Mouse (Mus musculus) NIH3T3 (cell line): ENCODE measurements around the gene Abhd2.

Experiments
- DNase-seq: peaks from one replicate; pipeline ENCODE4 v3.0.0-alpha.2; 2012; ENCODE audit warnings: low read depth

Abhd2 gene

DNA sequence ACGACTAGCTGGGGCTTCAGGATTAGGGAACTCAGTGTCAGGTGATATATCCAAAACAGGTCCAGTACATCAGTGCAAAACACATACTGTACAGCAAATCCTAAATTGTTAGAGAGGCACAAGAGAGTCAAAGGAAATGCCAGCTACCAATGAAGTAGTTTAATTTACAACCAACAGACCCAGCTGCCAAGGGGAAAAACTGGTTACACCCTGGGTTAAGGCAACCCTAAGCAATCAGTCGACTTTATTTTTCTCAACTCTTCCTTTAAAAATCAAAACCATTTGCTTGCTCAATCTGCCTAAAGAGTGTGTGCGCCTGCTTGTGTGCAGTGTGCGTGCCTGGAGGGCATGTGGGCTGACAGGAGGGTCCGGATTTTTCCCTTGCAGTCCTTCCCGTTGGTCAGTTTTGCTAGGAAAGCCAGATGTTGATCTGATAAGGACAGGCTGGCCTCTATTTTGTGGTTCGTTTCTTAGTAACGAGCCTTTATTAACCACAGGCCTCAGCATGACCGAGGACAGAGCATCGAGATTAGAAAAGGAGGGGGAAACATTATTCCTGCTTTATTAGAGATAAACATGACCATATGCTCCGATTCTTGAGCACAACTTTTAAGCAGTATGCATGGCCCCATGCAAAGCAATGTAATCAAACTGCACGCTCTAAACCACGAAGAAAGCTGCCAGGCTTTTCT is 45.3 kb downstream of the Abhd2 start:
- peak; percentile 88 for DNase-seq

- no peak for DNase-seq
Measured at GRCm38 (mm10) chr7:79323855-79324254, 50.9 kb downstream of the Abhd2 start.

DNA sequence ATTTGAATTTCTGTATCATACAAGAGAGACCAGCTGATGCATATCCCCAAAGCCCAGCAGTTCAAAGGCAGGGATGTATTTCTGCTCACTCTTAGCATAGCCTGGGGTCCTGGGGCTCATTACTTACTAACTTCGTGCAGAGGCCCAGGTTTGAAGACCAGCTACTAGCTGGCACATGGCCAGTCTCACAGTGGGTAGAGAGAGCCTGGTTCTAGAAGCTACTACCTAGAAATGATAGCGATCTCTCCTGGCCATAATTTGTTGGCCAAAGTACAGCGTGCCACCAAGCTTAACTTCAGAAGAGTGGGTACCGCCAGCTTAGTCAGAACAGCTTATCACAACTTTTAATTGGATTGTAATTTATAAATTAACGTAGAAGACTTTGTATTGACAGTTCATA is 55.8 kb downstream of the Abhd2 start:
- DNase-seq = no peak

DNA sequence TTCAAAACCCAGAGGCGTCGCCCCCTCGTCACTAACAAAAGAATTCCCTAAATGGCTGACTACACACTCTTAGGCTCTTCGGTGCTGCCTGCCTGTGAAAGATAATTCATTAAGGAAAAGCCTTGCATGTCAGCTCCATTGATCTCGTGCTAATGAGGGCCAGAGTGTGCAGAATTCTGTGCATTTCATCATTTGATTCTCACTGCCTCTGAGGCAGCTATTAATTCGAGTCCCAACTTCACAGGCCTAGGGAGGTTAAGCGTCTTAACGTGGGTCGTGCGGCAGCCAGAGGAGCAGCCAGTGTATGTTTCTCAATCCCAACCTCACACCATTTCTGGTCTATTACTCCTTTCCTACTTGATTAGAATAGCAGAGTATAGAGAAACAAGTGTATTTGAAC is 58.2 kb downstream of the Abhd2 start:
- no peak for DNase-seq

- DNase-seq = no peak
Measured at GRCm38 (mm10) chr7:79333419-79333818, 60.4 kb downstream of the Abhd2 start.

- peak; percentile 87 for DNase-seq
Measured at GRCm38 (mm10) chr7:79336362-79336910, 63.4 kb downstream of the Abhd2 start.

- peak; percentile 73 for DNase-seq
Measured at GRCm38 (mm10) chr7:79345902-79346301, 72.9 kb downstream of the Abhd2 start.

DNA sequence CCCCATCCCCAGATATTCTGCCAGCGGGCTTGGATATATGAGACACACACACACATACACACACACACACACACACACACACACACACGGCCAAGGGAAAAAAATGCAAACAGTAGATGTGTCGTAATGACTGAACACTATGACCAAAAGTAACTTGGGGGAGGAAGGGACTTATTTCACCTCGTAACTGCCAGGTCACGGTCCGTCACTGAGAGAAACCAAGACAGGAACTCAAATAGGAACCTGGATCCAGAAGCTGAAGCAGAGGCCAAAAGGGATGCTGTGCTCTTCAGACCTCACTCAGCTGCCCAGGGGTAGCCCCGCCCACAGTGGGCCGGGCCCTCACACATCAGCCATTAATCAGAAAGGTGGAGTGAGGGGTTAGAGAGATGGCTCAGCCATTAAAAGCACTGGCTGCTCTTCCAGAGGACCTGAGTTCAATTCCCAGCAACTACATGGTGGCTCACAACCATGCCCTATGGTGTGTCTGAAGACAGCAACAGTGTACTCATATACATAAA is 73.6 kb downstream of the Abhd2 start:
- no peak for DNase-seq

DNA sequence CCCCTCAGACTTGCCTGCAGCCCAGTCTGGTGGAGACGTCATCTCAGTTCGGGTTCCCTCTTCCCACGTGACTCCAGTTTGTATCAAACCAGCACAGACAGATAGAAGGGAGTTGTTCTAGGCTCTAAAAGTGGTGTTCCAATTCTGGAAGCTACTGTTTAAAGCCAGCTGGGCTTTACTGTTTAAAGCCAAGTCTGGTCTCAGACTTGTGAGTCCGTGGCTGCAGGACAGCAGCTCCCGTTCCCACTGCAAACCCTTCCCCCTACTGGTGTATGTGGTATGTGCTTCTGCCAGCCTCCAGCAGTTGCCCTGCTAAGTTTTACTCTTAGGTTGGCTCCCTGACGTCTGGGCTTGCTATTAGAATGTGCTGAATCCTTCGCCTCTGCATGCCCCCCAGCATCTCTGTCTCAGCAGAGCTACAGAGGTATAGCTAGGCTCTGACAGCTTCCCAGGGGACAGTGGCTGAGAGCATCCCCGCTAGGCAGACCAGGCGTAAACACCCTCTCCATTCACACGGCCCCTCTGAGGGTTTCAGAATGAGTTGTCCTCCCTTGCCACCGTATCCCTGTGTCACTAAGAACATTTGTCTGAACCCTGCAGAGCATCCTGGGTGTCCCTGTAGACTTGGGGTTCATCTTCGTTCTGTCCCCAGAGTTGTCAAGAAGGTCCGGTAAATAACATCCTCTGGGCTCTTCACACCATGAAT is 74.3 kb downstream of the Abhd2 start:
- peak; percentile 41 for DNase-seq

GRCm38 (mm10) chr7:79348816-79349215 is 75.8 kb downstream of the Abhd2 start:
- DNase-seq = peak; percentile 69

DNA sequence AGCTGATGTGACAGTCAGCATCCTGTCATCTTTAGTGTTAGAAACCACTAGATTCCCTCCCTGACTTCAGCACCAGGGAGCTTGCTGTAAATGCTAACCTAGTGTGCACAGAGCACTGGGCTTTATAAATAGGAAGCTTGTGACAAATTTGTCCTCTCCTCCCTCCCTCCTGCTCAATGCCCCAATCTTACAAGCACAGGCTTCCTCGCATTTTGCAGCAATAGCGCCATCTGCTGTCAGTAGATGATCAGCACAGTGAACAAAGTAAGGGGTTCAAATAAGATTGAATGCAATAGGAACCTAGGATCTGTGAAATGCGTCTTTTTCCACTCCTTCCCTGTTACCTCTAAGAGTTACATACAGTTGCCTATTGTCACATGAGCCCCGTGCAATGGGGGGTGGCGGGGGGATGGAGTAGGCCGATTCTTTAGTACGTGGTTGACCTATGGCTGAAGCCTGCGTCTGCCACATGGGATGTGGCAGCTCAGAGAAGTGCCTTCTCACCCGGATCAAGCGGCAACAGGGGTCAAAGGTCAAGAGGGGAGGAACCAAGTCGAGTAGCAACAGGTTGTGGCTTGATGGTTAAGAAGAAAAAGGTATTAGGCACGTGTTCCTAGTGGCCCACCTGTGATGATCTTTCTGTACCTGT is 76.9 kb downstream of the Abhd2 start:
- DNase-seq = peak; percentile 93

DNA sequence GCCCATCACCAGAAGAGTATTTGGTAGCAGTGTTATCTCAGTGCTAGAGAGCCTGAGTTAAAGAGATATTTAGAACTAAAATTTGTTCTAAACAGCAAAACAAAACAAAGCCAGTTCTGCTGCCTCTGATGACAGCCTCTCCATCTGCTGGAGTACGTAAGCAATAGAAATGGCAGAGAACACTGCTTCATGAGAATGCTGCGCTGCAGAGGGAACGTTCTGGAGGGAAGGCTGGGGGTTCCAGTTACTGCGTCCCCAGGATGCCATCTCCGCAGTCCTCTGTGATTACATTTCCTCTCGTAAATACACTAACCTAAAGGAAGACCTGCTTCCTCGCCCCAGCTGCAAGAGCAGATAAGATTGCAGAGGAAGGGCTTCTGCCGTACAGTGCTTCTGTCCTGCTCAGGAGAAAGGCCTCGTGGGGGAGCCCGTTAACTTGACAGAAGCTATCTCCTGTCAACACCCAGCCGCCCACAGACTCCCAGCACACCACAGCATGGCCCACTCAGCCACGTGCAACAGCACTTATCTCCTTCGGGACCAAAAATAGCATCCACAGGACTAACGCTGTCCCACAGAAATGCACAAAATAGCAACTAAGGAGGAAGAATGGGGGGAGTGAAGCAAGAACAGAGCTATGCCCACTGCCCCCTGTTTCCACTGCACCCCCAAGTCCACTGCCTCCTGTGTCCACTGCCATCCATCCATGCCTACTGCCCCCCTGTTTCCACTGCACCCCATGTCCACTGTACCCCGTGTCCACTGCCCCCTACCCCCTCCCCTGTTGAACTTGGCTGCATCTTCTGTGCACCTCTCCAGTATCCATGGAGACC is 85.6 kb downstream of the Abhd2 start:
- DNase-seq = no peak

DNA sequence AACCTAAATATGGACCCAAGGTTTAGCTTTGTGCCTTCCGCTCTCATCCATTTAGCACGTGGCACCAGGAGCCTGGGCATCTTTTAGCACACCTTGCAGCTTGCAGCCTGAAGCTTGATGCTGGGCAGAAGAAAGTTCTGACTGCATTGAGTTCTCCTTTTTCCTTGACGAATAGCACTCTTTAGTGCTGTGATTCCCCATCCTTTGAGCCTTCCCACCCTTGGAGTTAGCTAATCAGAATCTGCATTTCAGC is 86.1 kb downstream of the Abhd2 start:
- DNase-seq = no peak

GRCm38 (mm10) chr7:79360056-79360455 is 87.1 kb downstream of the Abhd2 start:
- DNase-seq = no peak

- no peak for DNase-seq
Measured at GRCm38 (mm10) chr7:79362208-79362607, 89.2 kb downstream of the Abhd2 start.

- no peak for DNase-seq
Measured at GRCm38 (mm10) chr7:79362830-79363229, 89.8 kb downstream of the Abhd2 start.

DNA sequence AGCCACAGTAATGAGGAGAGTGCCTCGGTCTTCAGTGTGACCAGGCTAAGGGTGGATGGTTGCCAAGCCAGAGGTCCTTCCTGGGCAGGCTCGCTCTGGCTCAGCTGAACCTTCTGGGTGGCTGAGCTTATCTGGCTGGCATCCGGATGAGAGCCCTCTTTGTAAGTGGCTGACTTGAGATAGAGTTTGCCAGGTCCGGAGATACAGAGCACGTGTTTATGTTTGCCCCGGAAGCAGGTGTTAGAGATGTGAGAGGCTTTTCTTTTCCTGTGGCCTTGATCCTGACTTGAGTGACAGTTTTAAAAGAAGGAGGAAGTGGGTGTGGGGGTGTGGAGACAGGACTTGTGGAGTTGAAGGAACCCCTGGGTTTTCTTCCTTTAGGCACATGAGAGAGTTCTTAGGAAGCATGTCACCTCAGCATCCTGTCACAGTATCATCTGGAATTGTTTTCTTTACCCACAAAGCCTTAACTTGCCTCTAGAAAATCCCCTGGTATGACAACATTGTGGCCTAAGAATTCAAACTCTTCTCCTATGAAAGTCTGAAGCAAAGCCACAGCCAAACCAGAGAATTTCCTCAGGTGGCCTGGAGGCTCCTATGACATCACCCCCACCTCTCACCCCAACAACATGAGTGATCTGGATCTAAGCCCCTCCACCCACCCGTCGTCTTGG is 90.5 kb downstream of the Abhd2 start:
- no peak for DNase-seq

GRCm38 (mm10) chr7:79368664-79369063 is 95.7 kb downstream of the Abhd2 start:
- DNase-seq = no peak

DNA sequence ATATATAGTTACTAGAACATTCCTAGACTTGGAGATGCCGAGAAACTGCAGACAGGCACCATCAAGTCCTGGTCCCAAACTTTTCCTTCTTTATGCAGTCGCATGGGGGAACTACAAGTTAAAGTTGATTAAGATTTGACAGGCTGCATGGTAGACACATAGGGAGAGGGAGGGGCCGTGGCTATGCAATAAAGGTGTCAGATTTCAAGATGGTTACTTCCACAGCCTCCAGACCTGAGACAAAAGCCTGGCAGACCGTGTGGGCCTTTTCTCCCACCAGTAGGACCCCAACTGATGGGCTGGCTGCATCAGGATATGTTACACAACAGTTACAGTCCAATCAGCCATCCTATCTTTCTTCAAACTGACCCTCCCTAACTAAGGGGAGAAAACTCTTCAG is 96.4 kb downstream of the Abhd2 start:
- DNase-seq = no peak

DNA sequence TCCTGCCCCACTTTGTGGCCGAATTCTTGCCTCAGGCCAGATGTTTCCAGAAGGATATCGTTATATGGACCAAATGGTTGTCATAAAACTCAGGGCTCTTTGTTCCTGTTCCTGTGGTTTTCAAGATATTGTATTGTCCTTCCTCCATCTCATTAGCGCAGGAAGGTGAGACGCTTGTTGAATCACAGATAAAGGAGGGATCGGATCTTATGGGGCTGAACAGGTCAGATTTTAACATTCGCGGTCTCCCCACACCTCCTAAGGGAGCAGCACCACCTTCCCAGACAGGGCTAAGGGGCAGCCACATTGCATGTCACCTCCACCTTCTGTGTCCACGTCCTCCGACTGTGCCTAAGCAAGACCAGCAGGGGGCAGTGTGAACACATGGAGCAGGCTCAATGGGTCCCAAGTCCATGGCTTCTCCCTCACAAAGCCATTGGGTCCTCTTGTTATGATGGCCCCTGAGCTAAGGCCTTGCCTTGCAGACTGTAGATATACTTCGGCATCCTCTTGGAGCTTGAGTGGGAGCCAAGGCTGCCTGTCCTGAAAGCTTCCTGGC is 98.4 kb downstream of the Abhd2 start:
- peak; percentile 80 for DNase-seq

- DNase-seq = no peak
Measured at GRCm38 (mm10) chr7:79374017-79374416, 101.0 kb downstream of the Abhd2 start.
